Mouse (Mus musculus) small intestine, adult 2 months (tissue): ENCODE measurements at regions not wholly inside any gene's neighbourhood (a gene's known extent, or its start where the extent isn't known, plus 50 kb on each side); places are given as distances from the start of the nearest gene placed in this dataset.

Source experiments
- CTCF ChIP-seq: fragments of 200-500 bp; IDR thresholded peaks from 2 replicates; pipeline ENCODE4 v1.5.1; 2012; ENCODE audit warnings: low read depth, mild to moderate bottlenecking, control low read depth, inconsistent platforms, low read length, moderate library complexity, mixed read lengths; ENCODE audit not compliant: insufficient replicate concordance, insufficient read length; ENCODE audit errors: extremely low read depth
- POLR2A ChIP-seq: fragments of 200-500 bp; IDR thresholded peaks from 2 replicates; pipeline ENCODE4 v1.6.1; 2012; ENCODE audit warnings: low read depth, mild to moderate bottlenecking, control low read depth, inconsistent platforms, low read length, moderate library complexity

GRCm38 (mm10) chr9:43930037-43930404 lies 113.2 kb upstream of the Thy1 start:
- TF ChIP-seq CTCF (no peak), POLR2A (no peak)
